Mouse (Mus musculus) mouse trophoblast stem cell (cell line): ENCODE data around the gene Slc22a18.

Source experiments
- in situ Hi-C, 2 experiments: fragments of 300-500 bp; cut with MseI, MboI; formaldehyde crosslinking; loops; 2 replicates in 1 of 2; 3 replicates in 1 of 2; pipeline ENCODE4 v1.15.1; 2025

Slc22a18 gene

DNA sequence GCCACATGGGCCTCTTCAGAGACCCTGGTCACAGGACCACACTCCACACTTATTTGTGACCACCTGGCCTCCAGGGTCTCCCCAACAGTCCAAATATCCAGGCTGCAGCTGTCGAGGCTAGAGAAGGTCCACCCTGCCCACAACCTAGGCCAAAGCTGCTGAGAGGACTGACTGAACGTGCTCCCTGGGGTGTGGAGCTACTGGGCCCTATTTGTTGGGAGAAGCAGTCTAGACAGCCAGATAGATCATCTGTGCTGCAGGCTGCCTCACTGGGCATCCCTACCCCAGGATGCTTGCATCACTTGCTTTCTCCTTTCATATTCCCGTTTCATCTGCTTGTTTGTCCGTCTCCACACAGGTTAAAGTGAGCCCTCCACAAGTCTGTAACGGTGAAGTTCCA, 11.0 kb upstream of the Slc22a18 start:
- in situ Hi-C loops: no loop called here

DNA sequence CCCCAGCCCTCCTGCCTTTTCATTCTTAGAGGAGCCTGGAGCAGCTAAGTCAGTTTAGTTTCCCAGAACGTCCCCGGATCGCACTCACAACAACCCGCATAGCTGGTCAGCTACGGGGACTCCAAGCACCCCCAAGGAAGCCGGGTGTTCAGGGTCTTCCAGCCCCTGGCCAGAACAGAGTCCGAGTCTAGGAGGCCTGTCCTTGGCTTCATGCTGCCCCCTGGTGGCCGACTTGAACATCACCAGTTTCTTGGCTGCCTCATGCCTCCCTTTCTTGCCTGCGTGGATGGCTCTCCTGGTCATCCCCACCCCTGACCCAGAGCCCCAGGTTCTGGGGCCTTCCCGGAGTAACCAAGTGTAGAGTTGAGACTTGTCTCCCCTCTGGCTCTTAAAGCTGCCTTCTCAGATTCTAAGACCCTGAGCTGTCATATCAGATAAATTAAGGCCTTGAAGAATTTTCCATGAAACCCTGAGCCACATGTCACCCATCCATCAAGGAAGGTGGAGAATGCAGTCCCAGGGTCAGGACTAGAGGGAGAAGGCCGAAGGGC, 9.6 kb upstream of the Slc22a18 start:
- in situ Hi-C loops: no loop called here

DNA sequence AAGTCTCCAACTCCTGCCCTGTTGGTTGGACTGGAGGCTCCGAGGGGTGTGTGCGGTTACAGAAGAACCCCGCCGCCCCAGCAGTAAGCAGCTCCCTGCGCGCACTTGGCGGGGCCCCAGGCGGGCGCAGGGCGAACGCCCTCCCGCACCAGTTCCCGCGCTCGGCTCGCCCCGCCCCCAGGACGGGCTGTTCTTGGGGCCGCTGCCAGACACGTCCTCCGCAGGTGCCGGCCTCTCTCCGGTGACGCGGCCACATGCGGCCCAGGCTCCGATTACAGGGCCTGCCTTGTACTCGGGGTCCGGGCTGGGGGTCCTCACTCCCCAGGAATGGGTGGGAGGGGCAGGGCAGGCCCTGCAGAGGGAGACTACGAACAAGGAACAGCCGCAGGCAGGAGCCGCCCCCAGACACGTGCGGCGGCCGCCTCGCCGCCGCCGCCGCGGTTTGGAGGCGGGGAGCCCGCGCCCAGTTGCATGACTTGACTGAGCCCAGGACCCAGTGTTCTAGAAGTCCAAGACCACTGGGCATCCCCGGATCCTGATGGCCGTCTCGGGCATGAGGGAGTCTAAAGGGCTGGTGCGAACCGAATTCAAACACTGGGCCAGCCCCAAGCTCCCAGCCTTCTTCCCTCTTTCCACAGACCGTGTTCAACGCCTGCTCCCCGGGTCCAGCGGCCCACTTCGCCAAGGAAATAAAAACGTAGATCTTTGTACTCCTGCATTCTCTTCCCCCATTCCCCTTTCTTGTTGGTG, 8.6 kb upstream of the Slc22a18 start:
- in situ Hi-C loops: loop anchor here (5.0 kb wide), 1 partner anchor 313 kb away; no protein-coding TSS in a partner anchor

DNA sequence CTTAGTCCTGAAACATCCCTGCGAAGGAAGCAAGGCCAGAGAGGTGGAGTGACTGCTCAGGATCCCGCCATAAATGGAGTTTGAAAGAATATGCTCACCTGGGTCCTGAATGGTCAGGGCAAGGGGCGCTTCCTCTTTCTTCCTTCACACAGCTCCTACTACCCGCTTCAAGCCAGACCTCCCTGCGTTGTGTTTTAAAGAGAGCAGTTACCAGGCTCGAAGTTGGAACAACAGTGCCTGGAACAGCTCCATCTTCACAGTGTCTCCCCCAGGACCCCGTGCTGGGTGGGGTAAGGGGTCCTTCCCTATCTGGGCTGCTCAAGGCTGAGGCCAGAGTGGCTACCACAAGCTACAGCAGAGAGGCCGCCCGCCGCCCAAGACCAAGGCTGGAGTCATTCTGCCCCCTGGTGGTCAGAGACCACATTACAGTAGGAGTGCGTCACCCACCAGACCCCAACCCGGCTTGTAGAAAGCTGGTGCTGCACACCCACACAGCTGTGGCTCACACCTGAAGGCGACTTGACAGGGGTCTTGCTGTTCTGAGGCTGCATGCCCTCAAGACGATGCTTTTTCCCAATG, 7.3 kb upstream of the Slc22a18 start:
- in situ Hi-C loops: loop anchor here (5.0 kb wide), 1 partner anchor 314 kb away; no protein-coding TSS in a partner anchor

DNA sequence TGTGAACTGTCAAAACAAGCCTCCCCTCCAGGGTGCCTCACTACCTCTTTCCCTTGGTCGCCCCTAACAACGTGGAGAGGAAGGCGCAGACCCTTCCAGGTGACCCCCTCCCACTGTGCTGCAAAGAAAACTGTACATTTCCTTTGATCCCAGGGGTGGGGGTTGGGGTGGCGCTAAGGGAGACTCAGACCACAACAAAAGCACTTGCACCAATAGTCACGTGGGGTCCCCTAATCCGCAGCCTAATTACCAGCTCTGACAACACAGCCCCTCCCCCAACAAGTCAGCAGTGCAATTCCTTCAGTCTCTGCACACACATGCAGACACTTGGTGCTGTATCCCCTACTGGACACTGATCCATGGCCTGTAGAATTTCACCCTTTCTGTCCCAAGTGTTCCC, 5.8 kb upstream of the Slc22a18 start:
- in situ Hi-C loops: loop anchor here (5.0 kb wide), 1 partner anchor 315 kb away; no protein-coding TSS in a partner anchor

DNA sequence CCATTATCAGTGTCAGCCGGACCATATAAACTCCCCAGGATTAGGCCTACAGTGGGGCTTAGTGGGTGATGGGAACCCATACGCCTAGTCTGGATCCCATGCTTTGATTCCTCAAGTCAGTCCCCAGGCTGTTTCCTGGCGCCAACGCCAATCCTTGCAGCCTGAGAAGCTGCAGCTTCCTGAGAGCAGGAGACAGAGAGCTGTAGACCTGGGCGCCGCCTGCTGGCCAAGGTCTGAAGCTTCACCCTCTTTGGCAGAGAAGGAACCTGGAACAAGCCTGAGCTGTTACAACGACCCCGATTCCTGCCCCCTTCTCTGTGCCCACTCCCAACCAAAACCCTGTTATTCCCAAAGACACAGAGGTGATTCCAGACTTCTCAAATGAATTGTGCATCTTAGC, 3.6 kb upstream of the Slc22a18 start:
- in situ Hi-C loops: loop anchor here (5.0 kb wide), 1 partner anchor 318 kb away; no protein-coding TSS in a partner anchor

DNA sequence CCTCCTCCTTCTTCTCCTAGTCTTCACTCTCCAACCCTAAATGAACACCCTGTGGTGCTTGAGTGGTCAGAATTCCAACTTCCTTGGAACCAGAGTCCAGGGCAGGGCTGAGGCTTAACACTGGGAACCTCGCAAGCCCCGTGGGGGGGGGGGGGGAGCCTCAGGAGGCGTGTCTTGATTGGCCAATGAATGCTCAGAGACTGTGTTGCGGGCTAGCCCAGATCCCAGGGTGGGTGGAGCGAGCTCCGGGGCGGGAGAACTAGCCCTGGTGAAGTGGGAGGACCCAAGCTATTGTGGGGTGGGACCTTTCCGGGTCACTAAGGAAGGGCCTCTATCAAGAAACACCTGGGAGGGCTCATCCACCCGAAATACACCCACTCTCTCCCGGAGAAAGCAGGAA, 1.3 kb downstream of the Slc22a18 start:
- in situ Hi-C loops: no loop called here

DNA sequence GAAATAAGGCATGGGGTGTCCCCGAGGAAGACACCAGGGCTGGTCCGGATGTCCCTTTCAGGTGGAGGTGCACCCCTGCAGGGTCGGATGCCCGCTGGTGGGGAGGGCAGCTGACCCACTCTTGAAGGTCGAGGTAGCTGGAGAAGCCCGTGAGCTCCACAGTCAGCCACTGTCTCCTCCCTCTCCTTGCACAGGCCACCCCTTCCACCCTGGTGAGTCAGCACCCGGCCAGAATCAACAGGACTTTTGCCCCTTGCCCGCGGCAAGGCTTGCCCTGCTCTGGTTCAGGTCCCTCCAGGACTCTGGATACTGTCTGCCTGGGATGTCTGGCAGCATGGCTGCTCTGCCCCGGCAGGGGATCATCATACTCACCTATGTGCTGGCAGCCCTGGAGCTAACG, 2.3 kb downstream of the Slc22a18 start:
- in situ Hi-C loops: no loop called here

DNA sequence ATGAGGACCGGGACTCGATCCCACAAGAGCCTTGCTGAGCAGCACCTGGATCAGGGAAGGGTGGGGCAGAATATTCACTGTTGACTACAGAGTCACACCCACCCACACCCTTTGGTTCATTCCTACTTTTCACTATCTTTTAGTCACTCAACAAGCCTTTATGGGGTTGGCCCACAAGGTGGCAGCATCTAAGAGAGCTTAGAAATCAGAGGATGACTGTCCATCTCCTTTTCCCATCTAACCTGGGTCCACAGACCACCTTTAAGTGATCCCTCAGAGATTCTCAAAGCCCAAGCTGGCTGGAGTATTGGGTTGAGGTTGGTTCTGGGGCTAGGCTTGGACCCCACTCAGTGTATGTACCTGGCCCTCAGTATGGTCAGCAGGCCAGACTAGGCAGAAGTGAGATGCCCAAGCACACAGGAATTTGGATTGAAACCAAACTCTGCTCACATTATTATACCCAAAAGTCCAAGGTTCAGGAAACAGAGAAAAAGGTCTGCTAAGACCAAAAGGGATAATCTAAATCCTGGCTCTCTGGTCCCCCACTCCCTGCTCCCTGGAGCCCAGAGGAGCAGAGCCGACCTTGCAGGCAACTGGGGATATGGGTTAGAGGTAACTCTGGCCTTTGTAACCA, 3.3 kb downstream of the Slc22a18 start:
- in situ Hi-C loops: no loop called here

DNA sequence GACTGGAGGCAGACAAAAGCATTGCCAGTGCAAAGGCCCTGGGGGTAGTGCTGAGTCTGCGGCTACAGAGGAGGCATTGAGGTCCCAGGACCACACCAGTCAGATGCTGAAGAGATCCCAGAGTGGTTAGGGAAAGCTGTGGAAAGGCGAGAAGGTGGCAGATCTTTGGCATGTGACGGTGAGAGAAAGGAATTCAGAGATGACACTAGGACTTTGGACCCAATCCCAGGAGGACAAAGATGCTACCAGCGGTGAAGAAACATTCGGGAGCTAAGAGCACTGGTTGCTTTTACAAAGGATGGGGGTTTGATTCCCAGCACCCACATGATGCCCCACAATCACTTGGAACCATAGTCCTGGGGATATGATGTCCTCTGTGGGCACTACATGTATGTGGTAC, 4.3 kb downstream of the Slc22a18 start:
- in situ Hi-C loops: no loop called here

DNA sequence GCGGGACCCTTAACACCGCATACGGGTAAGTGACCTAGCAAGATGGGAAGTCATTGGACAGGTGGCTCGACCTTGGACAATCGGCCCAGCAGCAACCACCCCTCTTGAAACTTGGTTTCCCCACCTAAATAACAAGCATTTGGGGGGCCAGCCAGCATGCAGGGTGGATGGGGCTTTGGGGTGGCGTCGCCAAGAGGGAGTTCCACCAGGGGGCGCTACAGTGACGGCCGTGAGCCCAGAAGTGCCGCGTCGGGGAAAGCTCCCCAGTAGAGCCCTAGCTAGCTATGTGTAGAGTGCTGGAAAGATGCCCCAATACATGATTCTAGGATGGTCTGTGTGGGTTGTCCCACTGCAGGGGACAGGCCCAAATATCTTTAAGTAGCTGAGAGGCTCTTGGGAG, 7.0 kb downstream of the Slc22a18 start:
- in situ Hi-C loops: no loop called here

DNA sequence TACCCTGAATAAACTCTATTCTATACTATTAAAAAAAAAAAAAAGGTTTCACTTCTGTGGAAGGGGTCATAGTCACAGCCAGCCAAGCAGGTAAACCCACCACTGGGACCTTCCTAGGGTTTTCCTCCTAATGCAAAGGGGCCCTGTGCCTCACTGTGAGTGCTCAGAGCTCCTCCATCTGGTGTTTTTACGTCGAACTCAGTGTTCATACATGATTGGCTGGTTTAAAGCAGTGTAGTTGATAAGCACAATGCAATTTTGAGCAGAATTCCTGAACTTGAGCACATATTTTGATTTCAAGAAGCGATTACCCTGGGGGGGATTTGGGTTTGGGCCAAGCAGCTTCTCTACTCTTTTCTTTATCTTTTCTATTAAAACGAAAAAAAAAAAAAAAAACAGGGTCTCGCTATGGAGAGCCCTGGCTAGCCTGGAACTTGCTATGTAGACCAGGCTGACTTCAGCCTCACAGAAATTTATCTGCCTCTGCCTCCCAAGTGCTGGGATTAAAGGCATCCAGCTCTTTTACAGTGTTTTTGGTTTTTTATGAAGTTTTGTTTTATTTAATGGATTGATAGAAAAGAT, 8.4 kb downstream of the Slc22a18 start:
- in situ Hi-C loops: no loop called here

DNA sequence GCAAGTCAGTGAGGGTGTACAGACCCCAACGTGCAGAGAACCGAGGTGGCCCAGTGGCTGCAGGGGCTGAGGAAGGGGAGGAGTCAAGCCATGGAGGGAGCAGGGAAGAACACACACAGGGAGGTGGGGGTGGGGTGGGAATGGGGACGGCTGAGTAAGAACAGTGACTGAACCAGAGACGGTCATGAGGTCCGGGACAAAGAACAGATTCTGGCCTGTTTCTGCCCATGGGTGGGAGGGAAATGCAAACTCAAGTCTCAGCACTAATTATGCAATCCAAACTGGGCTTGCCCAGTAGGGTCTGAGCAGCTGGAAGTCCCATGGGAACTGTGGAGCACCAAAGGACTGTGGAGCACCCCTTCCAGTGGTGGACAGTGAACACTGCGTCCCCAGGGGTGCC, 9.0 kb downstream of the Slc22a18 start:
- in situ Hi-C loops: no loop called here

DNA sequence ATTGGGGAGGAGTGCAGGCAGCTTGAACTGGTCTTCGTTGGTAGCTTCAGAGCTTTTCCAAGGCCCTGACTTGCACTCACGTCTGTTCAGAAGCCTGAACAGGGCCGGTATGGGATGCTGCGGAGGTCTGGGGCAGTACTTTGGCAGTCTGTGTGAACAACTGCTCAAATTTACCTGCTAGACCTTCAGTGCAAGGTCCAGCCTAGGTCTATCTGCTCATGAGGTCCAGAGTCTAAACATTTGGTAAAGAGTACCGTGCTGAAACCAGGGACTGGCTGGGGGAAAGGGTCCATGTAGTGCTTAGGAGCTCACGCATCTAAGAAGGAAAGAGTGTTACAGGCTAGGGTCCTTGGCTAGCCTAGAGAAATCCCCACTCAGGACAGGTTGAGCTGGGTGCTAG, 16.2 kb downstream of the Slc22a18 start:
- in situ Hi-C loops: no loop called here

DNA sequence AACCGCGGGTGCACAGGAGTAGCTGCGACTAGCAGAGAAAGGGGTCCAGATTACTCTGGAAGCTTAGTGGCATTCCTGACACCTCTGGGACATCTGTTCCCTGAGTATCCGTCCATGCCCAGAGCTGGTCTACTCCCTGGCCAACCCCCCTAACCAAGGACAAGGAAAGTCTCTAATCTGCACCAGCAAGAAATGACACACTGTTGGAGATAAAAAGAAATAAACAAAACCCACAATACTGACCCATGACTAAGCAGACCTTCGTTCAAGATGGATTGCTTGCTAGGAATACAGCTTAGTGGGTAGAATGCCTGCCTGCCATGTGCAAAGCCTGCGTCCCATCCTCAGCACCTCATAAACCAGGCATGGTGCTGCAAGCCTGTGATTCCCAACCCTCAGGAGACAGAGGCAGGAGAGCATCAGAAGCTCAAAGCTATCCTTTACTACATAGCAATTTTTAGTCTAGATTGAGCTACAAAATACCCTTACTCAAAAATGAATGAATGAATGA, 20.1 kb downstream of the Slc22a18 start:
- in situ Hi-C loops: no loop called here

DNA sequence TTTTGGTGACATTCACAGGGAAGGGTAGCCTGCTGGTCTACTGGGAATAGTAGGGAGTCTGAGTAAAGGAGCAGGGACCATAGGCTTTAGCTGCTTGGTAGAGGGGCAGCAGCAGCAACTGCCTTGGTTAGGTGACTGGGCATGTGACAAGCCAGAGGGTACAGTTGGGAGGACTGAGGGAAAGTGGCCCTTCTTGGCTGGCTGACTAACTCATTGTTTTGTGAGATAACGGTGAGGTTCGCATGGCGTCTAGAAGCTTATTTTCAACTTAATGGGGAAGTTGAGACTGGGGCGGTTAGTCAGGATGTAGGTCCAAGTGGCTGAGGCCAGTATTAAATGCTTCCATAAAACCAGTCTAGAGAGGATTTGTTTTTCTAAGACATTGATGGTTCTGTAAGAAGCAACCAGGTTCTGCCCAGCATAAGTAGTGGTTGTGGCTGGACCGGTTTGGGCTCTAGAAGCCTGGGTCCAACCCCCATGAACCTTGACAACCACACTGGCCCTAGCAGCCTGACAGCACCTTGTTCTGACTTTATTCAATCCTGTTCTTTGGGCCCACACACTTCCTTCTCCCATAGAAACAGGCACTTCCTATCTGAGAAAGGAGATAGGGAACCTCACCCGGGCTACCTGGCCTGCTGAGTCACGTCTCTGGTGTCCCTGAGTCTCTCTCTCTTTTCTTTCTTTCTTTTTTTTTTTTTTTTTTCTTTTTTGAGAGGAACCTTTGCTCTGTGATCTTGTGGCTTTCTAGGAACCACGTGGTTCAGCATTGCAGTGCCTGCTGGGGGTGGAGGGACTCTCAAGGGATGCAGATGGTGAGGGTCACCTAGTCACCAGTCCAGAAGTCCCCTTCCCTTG, 21.8 kb downstream of the Slc22a18 start:
- in situ Hi-C loops: no loop called here

DNA sequence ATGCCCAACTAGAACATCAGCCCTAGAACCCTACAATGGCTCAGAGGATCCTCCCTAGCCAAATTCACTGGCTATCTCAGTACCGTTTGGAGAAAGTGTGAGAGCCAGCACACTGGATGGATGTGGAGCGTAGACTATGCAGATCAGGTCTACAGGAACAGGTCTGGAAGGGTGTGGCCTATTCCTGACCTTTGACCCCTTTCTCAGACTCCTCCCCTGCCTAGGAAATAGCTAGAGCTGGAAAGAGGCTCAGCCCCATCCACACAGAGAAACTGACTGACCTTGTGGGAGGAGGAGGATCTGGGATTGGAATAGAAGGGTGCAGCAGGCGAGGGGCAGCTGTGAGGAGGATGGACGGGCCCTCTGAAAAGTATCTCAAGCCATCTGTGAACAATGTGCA, 25.0 kb downstream of the Slc22a18 start:
- in situ Hi-C loops: no loop called here

DNA sequence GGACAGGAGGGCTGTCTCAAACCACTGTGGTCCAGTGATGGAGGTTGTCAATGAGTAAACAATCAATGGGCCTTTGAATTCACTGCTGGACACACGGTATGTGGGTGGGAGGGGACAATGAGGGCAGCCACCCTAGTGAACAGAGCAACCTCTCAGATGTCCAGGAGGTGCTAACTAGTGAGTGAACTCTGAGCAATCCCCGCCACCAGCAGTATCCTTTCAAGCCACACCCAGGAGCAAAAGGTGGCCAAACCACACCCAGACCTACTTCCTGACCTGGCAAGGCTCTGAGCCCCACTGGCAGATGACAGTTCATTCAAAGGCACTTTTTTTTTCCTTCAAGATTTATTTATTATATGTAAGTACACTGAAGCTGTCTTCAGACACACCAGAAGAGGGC, 27.4 kb downstream of the Slc22a18 start:
- in situ Hi-C loops: no loop called here

DNA sequence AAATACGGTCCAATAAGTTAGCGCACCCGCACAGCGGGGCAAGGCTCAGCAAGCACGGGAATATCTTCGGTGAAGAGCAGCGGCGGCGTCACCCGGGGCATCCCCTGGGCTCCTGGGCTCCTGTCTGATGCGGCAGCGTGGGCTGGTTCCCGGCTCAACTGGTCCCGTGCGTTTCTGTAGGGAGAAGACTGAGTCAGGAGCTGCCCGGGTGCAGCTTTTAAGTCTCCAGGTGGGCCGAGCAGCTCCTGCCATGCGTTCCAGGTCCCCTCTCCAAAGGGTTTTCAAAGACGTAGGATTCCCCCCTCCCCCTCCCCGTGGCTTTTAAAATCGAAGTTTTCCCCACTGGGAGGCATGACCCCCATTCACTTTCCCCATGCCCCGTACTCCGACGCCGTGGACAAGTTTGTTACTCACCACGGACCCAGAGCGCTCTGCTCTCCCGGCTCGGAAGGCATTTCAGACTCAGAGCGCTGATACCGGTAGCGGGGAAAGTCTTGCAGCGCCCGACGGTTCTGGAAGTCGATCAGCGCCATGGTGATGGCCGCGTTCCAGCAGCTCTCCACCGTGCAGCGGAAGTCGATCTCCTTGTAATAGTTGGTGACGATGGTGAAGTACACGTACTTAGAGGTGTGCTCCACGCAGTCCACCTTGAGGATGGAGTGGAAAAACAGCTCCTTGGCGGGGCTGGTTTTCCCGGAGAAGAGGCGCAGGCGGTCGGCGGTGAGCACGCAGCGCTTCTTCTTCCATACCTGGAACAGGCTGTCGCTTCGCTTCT, 28.3 kb downstream of the Slc22a18 start:
- in situ Hi-C loops: no loop called here
